8 mouse cellular contexts compared by ENCODE assay signal in genomic region chr11:20742361-20742897, GRCm38 (mm10). TPM values are rescaled to one million over a fixed set of nuclear protein-coding genes. Genes with fewer than 3 reads are reported as not detected.
DNase-seq lines count a peak whose midpoint lies in the region; ATAC-seq lines count a peak whose summit lies in the region.

No protein-coding gene starts in this region.

- no peaks in the 10 kb centered on the region for H3K9me3 ChIP-seq in intestine, embryonic 14.5 days (ENCODE audit: control insufficient read depth, low read length)

- H3K27ac ChIP-seq in intestine, embryonic 14.5 days (ENCODE audit: low read depth), result peak overlapping the region; percentile 94

- no peaks in the 10 kb centered on the region for H3K27me3 ChIP-seq in intestine, embryonic 14.5 days (replicated peaks; ENCODE audit: control insufficient read depth, insufficient read depth, low read length)

- no peak for ATAC-seq in intestine, embryonic 14.5 days (replicated peaks; ENCODE audit: low FRiP score, low TSS enrichment, low read depth)
- peak; percentile 64 for ATAC-seq in megakaryocyte-erythroid progenitor cell, adult 5-6 weeks (replicated peaks; ENCODE audit: low FRiP score, low TSS enrichment, poor library complexity, severe bottlenecking)

- peak overlapping the region; percentile 91 for H3K4me3 ChIP-seq in intestine, embryonic 14.5 days (ENCODE audit: low read depth, low read length)

- H3K9ac ChIP-seq in intestine, embryonic 14.5 days (ENCODE audit: low read length), result peak overlapping the region; percentile 58

- H3K4me1 ChIP-seq in intestine, embryonic 14.5 days (replicated peaks; ENCODE audit: control insufficient read depth, insufficient read depth, low read length), result 0 out of 2 replicates have a peak, but pooled peaks cover 4% of the 10 kb centered on the region

- intact Hi-C loops in left cerebral cortex, postnatal 14 days (cut with DNase I), result loop anchor here (5.0 kb wide), 3 partner anchors 175 to 285 kb away; partner anchors contain the start of gene Sertad2

- H3K4me2 ChIP-seq in intestine, embryonic 14.5 days (ENCODE audit: low read length), result peak overlapping the region; percentile 87

- peak; percentile 37 for DNase-seq in ovary, postnatal 14 days (ENCODE audit: low spot score)
- DNase-seq in ovary, adult 18-20 months (ENCODE audit: low spot score), result no peak
- DNase-seq in cerebellum, postnatal 14 days, result peak; percentile 75 to 82
- peak; percentile 24 to 45 for DNase-seq in frontal cortex, postnatal 10 days (ENCODE audit: low spot score in 2 of 2)
- peak; percentile 76 for DNase-seq in intestine, embryonic 14.5 days (ENCODE audit: low spot score)
- DNase-seq in left cerebral cortex, postnatal 14 days (ENCODE audit: low spot score in 2 of 2), result peak; percentile 72 to 80
- peak; percentile 34 for DNase-seq in skeletal muscle tissue, adult 2 months (ENCODE audit: low read depth, low spot score)

- WGBS in intestine, embryonic 14.5 days, result under 1% methylated on average over 9 of the region's 9 CpGs

- H3K36me3 ChIP-seq in intestine, embryonic 14.5 days (ENCODE audit: control insufficient read depth, insufficient read depth, low read length), result no peaks in the 10 kb centered on the region

RNA-seq across cellular contexts. Expression of gene Aftph, which starts 1.0 kb away (rescaled TPM):
- 21.1 and 25.6 TPM in 2 replicates for polyA plus RNA-seq in intestine, embryonic 14.5 days (2014; fragmentation: Nextera tagmentation; extraction: Ambion mirVana)
- total RNA-seq in left cerebral cortex, postnatal 14 days (2021), result 10 to 100 TPM; 60.3 to 65.3 TPM
- total RNA-seq in megakaryocyte-erythroid progenitor cell, adult 5-6 weeks (2014; fragmentation: Nextera tagmentation), result 65.5 and 79.9 TPM in 2 replicates
- total RNA-seq in megakaryocyte-erythroid progenitor cell, adult 5-6 weeks (2017), result 37.0 and 52.0 TPM in 2 replicates
